Mouse (Mus musculus) CH12F3 (cell line): ENCODE data around the gene Thy1.

ENCODE experiments used
- in situ Hi-C: fragments of 300-500 bp; cut with MboI; formaldehyde crosslinking; loops from 2 replicates; pipeline ENCODE4 v1.14.3; 2020; ENCODE audit warnings: low sequenced_read_pairs

Gene Thy1

DNA sequence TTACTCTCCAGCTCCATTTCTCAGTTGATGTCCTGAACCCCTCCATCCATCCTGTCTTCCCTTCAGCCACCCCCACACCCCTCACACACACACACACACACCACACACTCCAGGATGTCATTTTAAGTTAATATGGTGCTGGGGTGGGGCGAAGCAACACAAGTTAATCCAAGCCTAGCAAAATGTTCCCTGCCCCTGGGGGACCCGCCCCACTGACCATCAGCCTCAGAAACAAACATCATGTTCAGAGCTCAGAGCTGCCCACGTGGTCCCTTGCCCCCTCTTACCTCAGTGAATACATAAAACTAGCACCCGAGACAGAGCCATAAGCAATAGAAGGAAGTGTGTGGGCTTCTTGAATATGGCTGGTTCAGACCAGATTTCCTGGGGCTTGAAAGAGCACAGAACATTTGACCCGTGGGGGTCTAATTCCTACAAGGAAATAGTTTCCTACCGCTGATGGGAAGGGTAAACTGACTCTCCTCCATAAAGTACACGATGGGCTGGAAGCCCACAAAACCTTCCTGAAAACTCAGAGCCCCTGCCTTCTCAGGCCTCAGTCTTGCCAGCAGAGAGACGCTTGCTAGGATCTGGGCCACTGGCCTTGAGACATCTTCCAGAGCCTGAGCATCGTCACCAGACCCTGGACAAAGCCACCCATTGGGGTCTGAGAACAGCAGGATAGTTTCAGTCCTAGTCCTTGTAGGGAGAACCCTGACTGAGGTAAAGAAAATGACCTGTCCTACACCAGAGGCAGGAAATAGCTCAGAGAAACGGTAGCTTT, 37.0 kb downstream of the Thy1 start:
- in situ Hi-C loops, result no loop called here

- in situ Hi-C loops, result no loop called here
These were observed 37.8 kb downstream of the Thy1 start for GRCm38 (mm10) chr9:44080953-44081352.

GRCm38 (mm10) chr9:44081581-44081980, 38.4 kb downstream of the Thy1 start:
- in situ Hi-C loops, result no loop called here

- in situ Hi-C loops, result no loop called here
These were observed 39.1 kb downstream of the Thy1 start for GRCm38 (mm10) chr9:44082266-44082665.

GRCm38 (mm10) chr9:44083392-44084121, 40.4 kb downstream of the Thy1 start:
- in situ Hi-C loops, result no loop called here

GRCm38 (mm10) chr9:44084236-44084635, 41.1 kb downstream of the Thy1 start:
- in situ Hi-C loops, result no loop called here

DNA sequence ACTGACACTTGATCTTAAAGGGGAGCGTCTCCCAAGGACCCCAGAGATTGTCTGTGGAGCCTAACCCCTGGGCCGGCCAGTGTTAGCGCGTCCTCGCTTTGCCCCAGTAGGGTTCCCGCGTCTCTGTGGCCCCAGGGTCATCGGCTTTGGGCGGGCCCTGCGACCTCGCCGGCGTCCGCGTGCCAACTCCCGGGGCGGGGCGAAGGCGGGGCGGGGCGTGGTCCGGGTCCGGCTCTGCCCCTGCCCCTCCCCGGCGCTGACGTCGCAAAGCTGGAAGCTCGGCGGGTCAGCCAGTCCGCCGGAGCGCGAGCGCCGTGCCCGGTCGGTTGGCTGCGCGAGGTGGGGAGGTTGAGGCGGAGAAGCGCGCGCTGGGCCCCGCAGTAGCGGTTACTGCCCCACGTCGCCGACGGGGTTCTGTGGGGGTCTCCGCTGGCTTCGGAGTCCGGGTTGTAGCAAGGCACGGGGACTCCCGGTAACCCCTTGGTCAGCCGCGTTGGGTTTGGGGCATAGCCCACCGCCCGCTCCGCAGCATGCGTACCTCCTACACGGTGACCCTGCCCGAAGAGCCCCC, 41.6 kb downstream of the Thy1 start:
- in situ Hi-C loops, result no loop called here

DNA sequence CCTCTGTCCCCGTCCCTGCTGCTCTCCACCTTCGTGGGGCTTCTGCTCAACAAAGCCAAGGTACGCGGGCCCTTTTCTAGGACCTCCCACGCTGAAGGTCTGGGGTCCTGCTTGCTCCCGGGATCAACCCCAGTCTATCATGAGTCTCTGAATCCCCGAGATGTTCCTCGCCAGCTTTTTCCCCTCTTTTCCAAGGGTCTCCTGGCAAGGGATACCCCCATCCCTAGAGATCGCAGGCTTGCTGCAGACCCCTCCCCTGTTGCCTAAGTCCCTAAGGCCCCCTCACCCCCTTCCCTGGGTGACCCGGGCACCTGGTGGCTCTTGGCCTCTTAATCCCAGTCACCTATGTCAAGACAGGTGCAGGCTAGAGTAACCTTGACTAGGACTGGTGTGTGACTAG, 42.1 kb downstream of the Thy1 start:
- in situ Hi-C loops, result no loop called here

GRCm38 (mm10) chr9:44085741-44086665, 42.8 kb downstream of the Thy1 start:
- in situ Hi-C loops, result no loop called here

GRCm38 (mm10) chr9:44086960-44087359, 43.8 kb downstream of the Thy1 start:
- in situ Hi-C loops, result no loop called here

GRCm38 (mm10) chr9:44087761-44088455, 44.7 kb downstream of the Thy1 start:
- in situ Hi-C loops, result no loop called here

DNA sequence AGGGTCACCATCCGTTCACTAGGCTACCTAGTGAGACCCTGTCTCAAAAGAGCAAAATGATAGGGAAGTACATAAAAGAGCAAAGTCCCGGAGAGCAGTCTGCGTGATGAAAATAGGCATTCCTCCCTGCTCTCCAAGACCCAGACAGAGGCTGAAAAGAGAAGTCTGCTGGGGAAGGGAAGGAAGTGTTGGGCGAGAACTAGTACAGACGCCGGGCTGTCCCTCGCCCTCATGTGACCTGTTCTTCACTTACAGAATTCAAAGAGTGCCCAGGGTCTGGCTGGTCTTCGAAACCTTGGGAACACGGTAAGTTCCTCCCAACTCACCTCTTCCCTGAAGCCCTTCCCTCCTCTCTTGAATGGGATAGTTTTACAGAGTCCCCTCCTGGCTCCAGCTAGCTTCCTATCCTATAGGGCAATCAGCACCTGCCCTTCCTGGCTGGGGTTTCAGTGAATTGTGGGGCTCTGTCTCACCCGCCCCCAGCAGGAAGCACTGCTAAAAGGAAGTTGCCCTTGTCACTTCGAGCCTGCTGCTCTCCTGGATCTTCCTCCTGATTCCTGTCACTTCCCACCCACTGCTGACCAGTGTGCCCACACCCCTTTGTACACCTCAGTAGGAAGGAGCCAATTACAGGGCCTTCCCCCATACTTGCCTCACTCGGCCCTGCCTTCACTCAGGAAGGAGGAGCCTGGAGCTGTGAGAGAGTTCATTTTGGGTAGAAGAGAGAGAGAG, 45.9 kb downstream of the Thy1 start:
- in situ Hi-C loops, result no loop called here

GRCm38 (mm10) chr9:44093612-44094503, 50.7 kb downstream of the Thy1 start:
- in situ Hi-C loops, result no loop called here

- in situ Hi-C loops, result no loop called here
These were observed 51.6 kb downstream of the Thy1 start for GRCm38 (mm10) chr9:44094737-44095136.

GRCm38 (mm10) chr9:44095781-44096180, 52.6 kb downstream of the Thy1 start:
- in situ Hi-C loops, result no loop called here

DNA sequence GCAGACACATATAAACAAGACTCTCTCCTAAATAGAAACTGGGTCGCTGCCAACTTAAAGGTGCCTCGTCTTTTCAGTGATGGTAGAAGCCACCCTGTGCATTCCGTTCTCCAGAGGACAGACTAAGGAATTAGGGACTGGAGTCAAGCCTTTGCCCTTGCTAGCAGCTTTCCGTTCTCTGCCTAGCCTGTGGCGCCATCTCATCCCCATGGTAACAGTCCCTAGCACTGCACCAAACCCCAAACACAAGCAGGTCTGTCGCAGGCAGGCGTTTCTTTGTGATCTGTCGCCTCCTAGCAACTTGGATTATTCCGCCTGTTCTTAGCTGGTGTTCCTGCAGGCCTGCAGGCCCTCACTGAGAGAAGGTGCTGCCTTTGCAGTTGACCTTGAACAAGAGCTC, 53.4 kb downstream of the Thy1 start:
- in situ Hi-C loops, result no loop called here
